Mouse (Mus musculus): ENCODE measurements around the gene Lpxn. TPM values are rescaled to one million over a fixed set of nuclear protein-coding genes. Genes with fewer than 3 reads are reported as not detected.

Gene Lpxn
- polyA plus RNA-seq, 1 experiment = 3.2 TPM

GRCm38 (mm10) chr19:12804237-12804636, 8.2 kb downstream of the Lpxn start:
- Histone ChIP-seq H3K4me1 (ENCODE audit: control insufficient read depth, insufficient read depth, low read length) (no peaks in the 10 kb centered on the region), H3K36me3 (ENCODE audit: control insufficient read depth, insufficient read depth, low read length) (no peaks in the 10 kb centered on the region), H3K4me3 (ENCODE audit: insufficient read depth, low read depth, low read length) (no peak overlapping the region), H3K27ac (ENCODE audit: insufficient read depth, low read depth, low read length) (no peak overlapping the region), H3K27me3 (replicated peaks; ENCODE audit: control insufficient read depth, insufficient read depth, low read length) (no peaks in the 10 kb centered on the region)
- TF ChIP-seq POLR2A (IDR thresholded peaks at IDR 0.05; ENCODE audit: low read depth, low read length) (no peak), CTCF (conservative IDR thresholded peaks at IDR 0.05; ENCODE audit: insufficient read depth, insufficient read length, low read depth, low read length) (no peak)
- WGBS = 86% methylated on average over 1 of the region's 1 CpGs
- no peak for DNase-seq

DNA sequence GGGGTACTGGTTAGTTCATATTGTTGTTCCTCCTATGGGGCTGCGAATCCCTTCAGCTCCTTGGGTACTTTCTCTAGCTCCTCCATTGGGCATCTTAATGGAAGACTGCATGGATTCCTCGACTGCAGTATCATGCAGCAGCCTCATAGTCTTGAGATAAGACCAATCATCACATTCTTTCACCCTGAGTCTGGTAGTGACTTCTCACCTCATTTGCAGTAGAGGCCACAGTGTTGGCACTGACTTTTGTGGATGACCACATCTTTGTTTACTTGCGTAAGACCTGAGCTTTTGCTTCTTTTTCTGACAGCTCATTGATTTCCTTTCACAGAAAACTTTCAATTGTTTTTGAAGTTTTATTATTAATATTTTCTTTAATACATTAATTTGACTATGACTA, 9.7 kb downstream of the Lpxn start:
- no peak overlapping the region for H3K27ac ChIP-seq (ENCODE audit: insufficient read depth, low read depth, low read length)
- TF ChIP-seq CTCF (conservative IDR thresholded peaks at IDR 0.05; ENCODE audit: insufficient read depth, insufficient read length, low read depth, low read length) = no peak
- TF ChIP-seq POLR2A (IDR thresholded peaks at IDR 0.05; ENCODE audit: low read depth, low read length) = no peak
- H3K27me3 ChIP-seq (replicated peaks; ENCODE audit: control insufficient read depth, insufficient read depth, low read length) = no peaks in the 10 kb centered on the region
- no peak for DNase-seq
- H3K36me3 ChIP-seq (ENCODE audit: control insufficient read depth, insufficient read depth, low read length) = no peaks in the 10 kb centered on the region
- 87% methylated on average over 3 of the region's 3 CpGs for WGBS
- no peaks in the 10 kb centered on the region for H3K4me1 ChIP-seq (ENCODE audit: control insufficient read depth, insufficient read depth, low read length)
- H3K4me3 ChIP-seq (ENCODE audit: insufficient read depth, low read depth, low read length) = no peak overlapping the region

DNA sequence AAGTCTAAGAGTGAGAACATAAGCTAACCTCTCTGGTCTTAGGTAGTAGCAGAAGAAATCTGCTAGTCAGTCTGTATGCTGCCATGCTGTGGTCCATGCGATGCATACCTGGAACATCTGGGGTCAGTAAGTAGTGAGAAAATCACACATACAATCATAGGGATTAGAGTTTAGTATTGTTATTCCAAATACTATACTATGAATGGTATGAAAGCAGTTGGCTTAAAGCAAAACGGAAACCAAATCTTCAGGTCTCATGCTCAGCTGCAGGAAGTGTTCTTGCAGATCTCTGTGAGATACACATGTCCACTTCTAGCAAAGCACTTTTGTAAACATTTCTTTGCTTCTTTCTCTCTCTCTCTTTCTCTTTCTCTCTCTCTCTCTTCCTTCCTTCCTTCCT, 10.2 kb downstream of the Lpxn start:
- H3K4me3 ChIP-seq (ENCODE audit: insufficient read depth, low read depth, low read length) = no peak overlapping the region
- WGBS = 71% methylated on average over 2 of the region's 2 CpGs
- no peaks in the 10 kb centered on the region for H3K27me3 ChIP-seq (replicated peaks; ENCODE audit: control insufficient read depth, insufficient read depth, low read length)
- H3K27ac ChIP-seq (ENCODE audit: insufficient read depth, low read depth, low read length) = no peak overlapping the region
- H3K36me3 ChIP-seq (ENCODE audit: control insufficient read depth, insufficient read depth, low read length) = no peaks in the 10 kb centered on the region
- no peak for TF ChIP-seq CTCF (conservative IDR thresholded peaks at IDR 0.05; ENCODE audit: insufficient read depth, insufficient read length, low read depth, low read length)
- no peak for TF ChIP-seq POLR2A (IDR thresholded peaks at IDR 0.05; ENCODE audit: low read depth, low read length)
- no peaks in the 10 kb centered on the region for H3K4me1 ChIP-seq (ENCODE audit: control insufficient read depth, insufficient read depth, low read length)
- DNase-seq = no peak

- no peaks in the 10 kb centered on the region for H3K27me3 ChIP-seq (replicated peaks; ENCODE audit: control insufficient read depth, insufficient read depth, low read length)
- WGBS = 71% methylated on average over 1 of the region's 1 CpGs
- no peak for DNase-seq
- TF ChIP-seq CTCF (conservative IDR thresholded peaks at IDR 0.05; ENCODE audit: insufficient read depth, insufficient read length, low read depth, low read length) (no peak), POLR2A (IDR thresholded peaks at IDR 0.05; ENCODE audit: low read depth, low read length) (no peak)
- H3K4me3 ChIP-seq (ENCODE audit: insufficient read depth, low read depth, low read length) = no peak overlapping the region
- no peaks in the 10 kb centered on the region for H3K4me1 ChIP-seq (ENCODE audit: control insufficient read depth, insufficient read depth, low read length)
- H3K36me3 ChIP-seq (ENCODE audit: control insufficient read depth, insufficient read depth, low read length) = no peaks in the 10 kb centered on the region
- H3K27ac ChIP-seq (ENCODE audit: insufficient read depth, low read depth, low read length) = no peak overlapping the region
These were observed 16.8 kb downstream of the Lpxn start for GRCm38 (mm10) chr19:12812644-12813364.

GRCm38 (mm10) chr19:12813883-12814282, 17.9 kb downstream of the Lpxn start:
- no peak overlapping the region for H3K4me3 ChIP-seq (ENCODE audit: insufficient read depth, low read depth, low read length)
- no peak overlapping the region for H3K27ac ChIP-seq (ENCODE audit: insufficient read depth, low read depth, low read length)
- H3K36me3 ChIP-seq (ENCODE audit: control insufficient read depth, insufficient read depth, low read length) = no peaks in the 10 kb centered on the region
- WGBS = 67% methylated on average over 1 of the region's 1 CpGs
- H3K27me3 ChIP-seq (replicated peaks; ENCODE audit: control insufficient read depth, insufficient read depth, low read length) = no peaks in the 10 kb centered on the region
- TF ChIP-seq POLR2A (IDR thresholded peaks at IDR 0.05; ENCODE audit: low read depth, low read length) (no peak), CTCF (conservative IDR thresholded peaks at IDR 0.05; ENCODE audit: insufficient read depth, insufficient read length, low read depth, low read length) (no peak)
- DNase-seq = no peak
- H3K4me1 ChIP-seq (ENCODE audit: control insufficient read depth, insufficient read depth, low read length) = no peaks in the 10 kb centered on the region

DNA sequence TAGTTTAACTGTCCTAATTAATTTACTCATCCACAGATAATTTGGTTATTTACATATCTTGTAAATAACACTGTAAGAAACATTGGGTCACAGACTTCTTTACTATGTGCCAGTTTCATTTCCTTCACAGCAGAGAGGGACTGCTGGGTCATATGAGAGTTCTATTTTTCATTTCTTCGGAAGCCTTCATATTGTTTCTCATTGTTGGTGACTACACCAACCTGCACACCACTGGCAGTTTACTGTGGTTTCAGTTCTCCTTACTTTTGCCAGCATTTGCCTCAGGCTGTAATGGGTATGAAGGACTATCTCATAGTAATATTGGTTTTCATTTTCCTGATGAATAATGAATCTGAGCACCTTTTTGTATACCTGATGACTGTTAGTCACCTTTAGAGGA, 22.5 kb downstream of the Lpxn start:
- H3K4me3 ChIP-seq (ENCODE audit: insufficient read depth, low read depth, low read length) = no peak overlapping the region
- no peak for DNase-seq
- no peaks in the 10 kb centered on the region for H3K27me3 ChIP-seq (replicated peaks; ENCODE audit: control insufficient read depth, insufficient read depth, low read length)
- no peak overlapping the region for H3K27ac ChIP-seq (ENCODE audit: insufficient read depth, low read depth, low read length)
- 88% methylated on average over 1 of the region's 1 CpGs for WGBS
- TF ChIP-seq CTCF (conservative IDR thresholded peaks at IDR 0.05; ENCODE audit: insufficient read depth, insufficient read length, low read depth, low read length) = no peak
- no peaks in the 10 kb centered on the region for H3K36me3 ChIP-seq (ENCODE audit: control insufficient read depth, insufficient read depth, low read length)
- H3K4me1 ChIP-seq (ENCODE audit: control insufficient read depth, insufficient read depth, low read length) = no peaks in the 10 kb centered on the region

- 25% methylated on average over 4 of the region's 4 CpGs for whole genome bisulfite sequencing
- H3K27me3 ChIP-seq (replicated peaks; ENCODE audit: control insufficient read depth, insufficient read depth, low read length) = no peaks in the 10 kb centered on the region
- H3K36me3 ChIP-seq (ENCODE audit: control insufficient read depth, insufficient read depth, low read length) = no peaks in the 10 kb centered on the region
- DNase-seq = peak; percentile 28
- no peak overlapping the region for H3K4me3 ChIP-seq (ENCODE audit: insufficient read depth, low read depth, low read length)
- H3K27ac ChIP-seq (ENCODE audit: insufficient read depth, low read depth, low read length) = no peak overlapping the region
- no peak for TF ChIP-seq POLR2A (IDR thresholded peaks at IDR 0.05; ENCODE audit: low read depth, low read length)
- 0 out of 2 replicates have a peak, but pooled peaks have one; percentile 7 for TF ChIP-seq CTCF (conservative IDR thresholded peaks at IDR 0.05; ENCODE audit: insufficient read depth, insufficient read length, low read depth, low read length)
- H3K4me1 ChIP-seq (ENCODE audit: control insufficient read depth, insufficient read depth, low read length) = no peaks in the 10 kb centered on the region
These were observed 24.4 kb downstream of the Lpxn start for GRCm38 (mm10) chr19:12820383-12820782.

Data from kidney, adult 2 months (tissue).